Mouse (Mus musculus): ENCODE results near the gene Nbeal2.

GRCm38 (mm10) chr9:110669785-110670184 lies 15.8 kb upstream of the Nbeal2 start:
- no peak for TF ChIP-seq CTCF (IDR thresholded peaks at IDR 0.05; ENCODE audit: low read depth, low read length)
- no peak for TF ChIP-seq POLR2A (IDR thresholded peaks at IDR 0.05; ENCODE audit: extremely low read depth, insufficient read depth, low read length)
